Mouse (Mus musculus) right cerebral cortex, adult 2 months (tissue): ENCODE measurements around the gene Col6a2.

Experiments used
- DNase-seq, 2 experiments: peaks; one replicate each; pipeline ENCODE4 v3.0.0; 2021 to 2022; ENCODE audit warnings: low spot score in 2 of 2

The Col6a2 gene

GRCm38 (mm10) chr10:76636601-76637000 is 13.2 kb upstream of the Col6a2 start:
- DNase-seq: no peak

DNA sequence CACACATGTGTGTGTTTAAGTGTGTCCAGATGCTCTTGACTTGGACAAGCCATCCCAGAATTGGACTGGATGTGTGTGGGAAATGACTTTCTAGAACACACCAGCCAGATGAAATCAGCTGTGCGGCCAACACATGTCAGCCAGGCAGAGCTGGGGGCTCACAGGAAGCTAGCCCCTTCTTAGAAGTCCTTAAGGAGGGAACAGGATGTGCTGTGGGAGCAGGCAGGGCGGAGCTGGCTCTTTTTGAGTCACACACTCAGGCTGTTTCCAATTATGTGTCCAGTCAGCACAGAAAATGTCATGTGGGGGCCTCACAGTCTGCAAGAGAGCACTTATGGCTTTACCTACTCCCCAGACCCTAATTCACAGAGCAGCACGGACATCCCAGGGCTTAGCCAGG is 12.6 kb upstream of the Col6a2 start:
- DNase-seq: peak in 1 of 2 experiments; percentile 16

GRCm38 (mm10) chr10:76634584-76634983 is 11.2 kb upstream of the Col6a2 start:
- no peak for DNase-seq

DNA sequence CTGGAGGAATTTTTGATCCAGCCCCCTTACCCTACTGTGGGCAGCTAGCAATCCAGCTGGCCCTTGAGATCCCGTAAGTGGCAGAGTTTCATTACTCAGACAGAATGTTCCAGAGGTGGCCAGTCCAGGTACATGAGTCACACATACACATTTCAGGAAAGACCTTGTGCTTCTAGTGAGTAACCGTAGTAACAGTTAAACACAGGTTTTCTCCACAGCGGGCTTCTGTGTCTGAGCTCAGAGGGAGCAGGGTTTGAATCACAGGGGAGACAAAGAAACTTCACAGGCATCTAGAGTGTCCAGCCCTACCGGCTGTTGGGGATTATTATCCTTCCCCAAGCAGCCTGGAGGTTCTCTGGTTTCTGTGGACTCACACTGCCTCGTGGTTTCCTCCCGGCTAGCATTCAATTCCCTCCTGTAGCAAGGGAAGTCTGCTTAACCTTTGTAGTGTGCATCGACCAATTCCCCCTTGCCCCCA is 10.7 kb upstream of the Col6a2 start:
- DNase-seq: no peak

- DNase-seq: peak; percentile 55 to 59
Observed at GRCm38 (mm10) chr10:76632630-76633029, 9.2 kb upstream of the Col6a2 start.

- DNase-seq: no peak
Observed at GRCm38 (mm10) chr10:76630657-76631056, 7.2 kb upstream of the Col6a2 start.

GRCm38 (mm10) chr10:76627714-76628113 is 4.3 kb upstream of the Col6a2 start:
- DNase-seq: no peak

DNA sequence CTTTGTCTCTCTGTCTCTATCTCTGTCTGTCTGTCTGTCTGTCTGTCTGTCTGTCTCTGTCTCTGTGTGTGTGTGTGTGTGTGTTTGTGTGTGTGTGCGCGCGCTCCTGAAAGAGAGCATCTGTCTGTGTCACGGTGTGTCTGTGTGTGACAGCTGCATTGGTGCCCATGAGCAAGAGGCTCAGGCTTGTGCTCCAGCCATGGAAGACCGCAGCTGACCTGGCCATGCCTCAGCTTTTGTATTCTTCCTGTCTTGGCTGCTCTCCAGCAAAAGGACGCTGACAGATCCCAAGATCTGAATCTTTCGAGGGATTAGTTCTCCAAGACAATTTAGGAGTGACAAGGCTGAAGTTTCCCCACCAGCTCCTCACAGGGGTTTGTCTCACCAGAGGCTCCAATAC is 1.5 kb upstream of the Col6a2 start:
- DNase-seq: no peak

DNA sequence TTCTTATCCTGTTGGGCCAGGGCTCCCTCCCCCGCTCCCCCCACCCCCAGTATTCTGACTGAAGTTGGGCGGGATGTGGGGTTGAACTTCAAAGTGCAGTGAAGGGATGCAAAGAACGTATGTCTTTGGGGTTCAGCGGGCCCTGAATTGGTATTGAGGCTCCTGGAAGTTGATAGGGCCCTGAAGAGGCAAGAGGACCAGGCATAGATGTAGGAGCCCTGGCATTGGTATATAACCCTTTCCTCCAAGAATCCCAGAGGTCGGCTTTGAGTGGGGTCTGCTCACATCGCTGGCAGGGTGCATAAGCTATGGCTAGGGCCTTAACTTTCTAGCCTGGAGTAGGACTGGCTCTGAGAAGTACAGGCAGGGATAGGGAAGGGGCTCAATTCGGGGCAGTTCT is 304 bp upstream of the Col6a2 start:
- no peak for DNase-seq

DNA sequence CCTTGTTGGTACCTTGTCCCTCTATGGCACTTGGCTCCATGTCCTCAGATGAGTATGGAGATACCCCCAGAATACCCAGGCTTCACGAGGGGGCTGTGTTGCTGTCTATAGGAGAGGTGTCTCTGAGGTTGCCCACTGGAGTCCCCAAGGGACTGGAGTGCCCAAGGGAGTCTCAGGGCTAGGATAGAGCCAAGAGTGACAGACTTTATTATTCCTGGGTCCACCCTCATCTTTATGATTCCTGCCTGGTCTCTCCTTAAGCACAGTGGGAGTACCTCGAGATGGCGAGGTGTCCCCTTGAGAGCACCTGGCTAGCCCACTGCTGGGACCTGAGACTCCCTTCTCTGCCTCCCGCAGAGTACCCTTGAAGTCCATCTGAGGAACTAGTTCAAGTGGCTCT is 1.0 kb downstream of the Col6a2 start:
- no peak for DNase-seq

DNA sequence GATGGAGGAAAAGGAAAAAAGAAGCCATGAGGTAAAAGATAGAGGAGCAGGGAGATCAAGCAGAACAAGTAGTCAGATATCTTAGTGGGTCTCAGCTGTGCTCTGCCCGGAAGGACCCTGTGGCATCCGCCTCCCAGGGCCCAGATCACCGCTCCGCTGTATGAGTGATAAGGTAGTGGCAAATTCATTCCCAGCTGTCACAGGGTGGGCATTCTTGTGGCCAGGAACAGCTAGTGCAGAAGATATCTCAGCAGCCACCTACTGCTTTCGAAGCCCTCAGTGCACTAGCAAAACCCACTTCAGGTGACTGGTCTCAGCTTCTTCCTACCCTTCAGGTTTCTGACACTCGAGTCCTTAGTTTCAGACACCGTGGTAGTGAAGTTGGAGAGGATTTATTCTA is 11.0 kb downstream of the Col6a2 start:
- no peak for DNase-seq

DNA sequence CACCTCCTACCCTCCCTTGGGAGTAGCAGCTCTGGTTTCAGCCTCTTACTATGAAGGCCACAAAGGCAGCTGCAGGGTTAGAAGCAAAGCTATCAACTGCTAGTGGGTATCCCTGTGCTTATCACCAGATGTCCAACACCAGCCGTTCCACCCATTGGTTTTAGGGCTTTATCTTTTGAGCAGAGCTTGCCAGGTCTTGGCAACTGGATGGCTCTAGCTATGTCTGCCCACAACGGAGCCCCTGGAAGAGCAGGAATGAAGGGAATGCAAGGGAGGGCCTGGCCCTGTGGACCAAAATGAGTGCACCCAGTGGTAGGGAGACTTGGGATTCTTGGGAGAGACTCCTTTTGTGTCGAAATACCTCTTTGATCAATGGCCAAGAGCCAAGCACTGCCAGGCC is 20.7 kb downstream of the Col6a2 start:
- no peak for DNase-seq

DNA sequence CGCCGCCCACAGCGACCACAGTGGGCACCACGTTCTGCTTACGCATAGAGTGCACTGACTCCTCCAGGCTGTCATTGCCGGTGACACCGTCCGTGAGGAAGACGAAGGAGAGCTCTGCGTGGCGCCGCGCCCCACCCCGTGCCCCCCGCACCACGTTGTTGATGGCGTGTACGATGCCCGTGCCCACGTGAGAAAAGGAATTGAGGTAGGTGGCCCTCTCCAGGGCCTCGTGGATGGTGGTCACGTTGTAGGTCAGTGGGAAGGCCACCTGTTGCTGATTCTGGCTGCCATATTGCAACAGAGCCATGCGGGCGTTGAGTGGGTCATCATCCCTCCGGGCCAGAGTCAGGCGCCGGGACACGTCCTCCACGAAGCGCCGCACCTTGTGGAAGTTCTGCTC is 27.1 kb downstream of the Col6a2 start:
- DNase-seq: no peak

DNA sequence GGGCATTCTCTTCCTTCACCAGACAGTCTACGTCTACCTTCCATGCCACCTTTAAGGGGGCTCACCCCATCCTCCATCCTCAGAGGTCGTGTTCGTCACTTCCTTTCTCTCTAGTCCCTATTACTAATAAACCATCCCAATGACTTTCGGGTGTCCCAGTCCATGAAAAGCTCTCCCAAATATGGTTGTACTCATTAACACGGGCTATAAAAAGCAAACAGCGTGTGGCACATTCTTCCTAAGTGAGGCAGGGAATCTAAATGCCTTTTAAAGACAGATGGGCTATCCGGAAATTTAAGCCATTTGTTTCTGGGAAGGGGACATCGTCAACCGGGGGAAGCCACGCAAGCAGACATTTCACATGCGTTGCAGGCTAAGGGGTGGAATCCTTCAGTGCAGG is 33.2 kb downstream of the Col6a2 start:
- DNase-seq: no peak

GRCm38 (mm10) chr10:76586190-76586589 is 37.2 kb downstream of the Col6a2 start:
- DNase-seq: no peak

GRCm38 (mm10) chr10:76584138-76584537 is 39.3 kb downstream of the Col6a2 start:
- DNase-seq: no peak

- no peak for DNase-seq
Observed at GRCm38 (mm10) chr10:76576920-76577319, 46.5 kb downstream of the Col6a2 start.

- DNase-seq: no peak
Observed at GRCm38 (mm10) chr10:76575374-76575773, 48.1 kb downstream of the Col6a2 start, which contains the start of gene Ftcd. Gene Ftcd, plus strand, starts transcription at chr10:76575648.

- no peak for DNase-seq
Observed at GRCm38 (mm10) chr10:76572151-76572550, 51.3 kb downstream of the Col6a2 start.

DNA sequence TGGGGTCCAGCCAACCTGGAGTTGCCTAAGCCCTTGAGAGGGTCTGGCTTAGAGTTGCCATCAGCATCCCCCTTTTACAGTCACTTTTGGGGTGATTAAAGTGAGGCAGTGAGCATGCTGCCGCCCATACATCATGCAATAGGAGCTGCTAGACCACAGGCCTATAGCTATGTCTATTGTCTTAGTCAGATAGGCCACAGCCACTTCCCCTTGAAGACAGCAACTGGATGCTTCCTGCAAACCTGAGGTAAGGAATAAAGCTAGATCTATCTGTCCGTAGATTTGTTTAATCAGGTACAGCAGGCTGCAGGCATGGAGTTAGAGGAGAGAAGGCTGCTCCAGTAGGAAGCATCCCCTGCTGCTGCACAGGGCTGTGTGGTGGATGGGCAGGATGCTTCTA is 52.4 kb downstream of the Col6a2 start:
- DNase-seq: no peak

DNA sequence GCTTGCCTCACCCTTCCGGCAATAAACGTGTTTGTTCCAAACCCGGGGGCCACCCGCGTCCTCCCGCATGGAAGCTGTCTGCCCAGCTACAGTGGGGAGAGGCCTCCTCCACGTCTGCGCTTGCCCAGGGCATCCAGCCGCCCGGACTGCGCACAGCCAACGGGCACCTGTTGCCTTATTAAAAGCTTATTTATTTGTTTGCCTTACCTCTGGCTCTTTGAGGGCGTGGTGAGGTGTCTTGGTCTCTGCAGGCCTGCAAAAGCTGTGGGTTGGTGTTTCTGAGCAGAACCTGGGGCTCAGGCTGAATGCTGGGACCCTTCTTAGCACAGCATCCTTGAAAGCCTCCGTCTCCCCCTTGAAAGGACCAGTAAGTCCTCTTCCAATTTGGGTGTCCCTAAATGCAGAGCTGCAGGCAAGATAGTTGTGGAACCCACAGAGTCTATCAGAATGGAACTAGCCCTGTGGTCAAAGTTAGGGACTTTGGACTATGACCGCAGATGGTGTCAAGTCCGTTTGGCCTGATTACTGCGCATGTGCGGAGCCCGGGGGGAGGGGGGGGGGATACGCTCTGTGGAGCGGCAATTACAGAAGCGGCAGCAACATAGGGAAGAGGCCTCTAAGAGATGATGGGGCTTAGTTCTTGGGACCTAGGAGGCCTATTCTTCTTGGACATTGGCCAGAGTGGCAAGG is 53.3 kb downstream of the Col6a2 start:
- no peak for DNase-seq

DNA sequence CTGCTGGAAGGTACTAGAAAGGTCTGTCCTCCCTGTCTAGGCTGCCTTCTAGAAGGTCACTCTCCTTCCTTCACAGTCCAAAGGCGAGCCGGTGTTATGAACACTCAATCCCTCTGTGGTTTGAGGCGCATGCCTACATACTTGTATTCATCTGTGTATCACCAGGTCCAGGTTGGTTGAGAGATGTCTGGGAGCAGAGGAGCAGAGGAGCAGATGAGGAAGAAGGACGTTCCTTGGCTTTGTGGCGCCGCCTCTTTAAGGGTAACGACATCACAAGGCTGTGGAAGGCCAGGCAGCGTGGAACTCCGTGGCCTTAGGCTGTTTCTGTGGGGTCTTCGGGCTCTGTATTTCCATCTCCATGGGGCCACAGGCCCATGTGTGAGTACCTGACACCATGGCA is 61.5 kb downstream of the Col6a2 start, which contains the start of gene Spatc1l:
Spatc1l (plus strand) TSS at position 301 of the 400 bp plus-strand sequence.
- no peak for DNase-seq

- DNase-seq: no peak
Observed at GRCm38 (mm10) chr10:76554061-76554460, 69.4 kb downstream of the Col6a2 start.

DNA sequence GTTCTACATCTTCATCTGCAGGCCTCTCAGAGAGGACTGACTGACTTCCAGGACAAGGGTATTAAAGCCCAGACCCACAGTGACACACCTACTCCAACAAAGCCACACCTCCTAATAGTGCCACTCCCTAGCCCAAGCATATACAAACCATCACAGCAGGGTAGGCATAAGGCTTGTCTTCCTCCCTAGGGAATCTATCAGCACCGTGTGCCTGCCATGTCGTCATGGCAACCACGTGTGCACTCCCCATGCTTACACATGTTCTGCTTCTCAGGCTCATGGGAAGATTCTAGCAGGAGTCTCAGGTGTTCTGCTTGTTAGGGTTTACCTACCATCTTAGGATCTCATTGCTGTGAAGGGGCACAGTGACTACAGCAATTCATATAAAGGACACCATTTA is 71.9 kb downstream of the Col6a2 start:
- no peak for DNase-seq
